Mouse (Mus musculus): ENCODE results near the gene Mup21.
"Not testable (repeated sequence)": the region's sequence is repeated elsewhere in the genome, so short reads cannot be mapped to it uniquely, and the experiment has no call there.

Mup21 gene

GRCm38 (mm10) chr4:62150811-62151210 lies at the start of gene Mup21:
Gene Mup21, minus strand, starts transcription at chr4:62150863.
- no peak for DNase-seq

GRCm38 (mm10) chr4:62199923-62200529 lies 49.4 kb upstream of the Mup21 start:
- DNase-seq: no peak

- DNase-seq: no peak
These were observed 38.1 kb upstream of the Mup21 start for GRCm38 (mm10) chr4:62188778-62189177.

- DNase-seq: peak; percentile 19 to 24
These were observed 26.6 kb upstream of the Mup21 start for GRCm38 (mm10) chr4:62177282-62177681.

GRCm38 (mm10) chr4:62174471-62174870 lies 23.8 kb upstream of the Mup21 start:
- no peak for DNase-seq

GRCm38 (mm10) chr4:62167636-62168035 lies 17.0 kb upstream of the Mup21 start:
- DNase-seq: not testable (repeated sequence)

GRCm38 (mm10) chr4:62158401-62158800 lies 7.7 kb upstream of the Mup21 start:
- DNase-seq: no peak

- peak; percentile 52 to 54 for DNase-seq
These were observed 17.0 kb downstream of the Mup21 start for GRCm38 (mm10) chr4:62133706-62134105.

GRCm38 (mm10) chr4:62103366-62103765 lies 47.3 kb downstream of the Mup21 start:
- DNase-seq: peak; percentile 50 to 58
